Comparison of ENCODE assay signal across 9 mouse cellular contexts in genomic region chr6:53369928-53370327, GRCm38 (mm10).
DNase-seq lines count a peak whose midpoint lies in the region; ATAC-seq and TF ChIP-seq lines count a peak whose summit lies in the region.
"Had no signal": no experiment of that assay in that cellular context is flagged by ENCODE, and none has a peak within 500 bp of the region (broad histone marks: within the 10 kb centered on the region; RNA-seq: fewer than 3 reads in every experiment).

No protein-coding gene starts in this region.

- TF ChIP-seq CTCF in bone marrow, adult 2 months (IDR thresholded peaks at IDR 0.05; ENCODE audit: control insufficient read depth, insufficient read depth, low read length): no peak
- TF ChIP-seq CTCF in lung, postnatal 0 days (IDR thresholded peaks at IDR 0.05): no peak

- no peaks in the 10 kb centered on the region for H3K27me3 ChIP-seq in heart, embryonic 12.5 days (replicated peaks)
- no peaks in the 10 kb centered on the region for H3K27me3 ChIP-seq in lung, postnatal 0 days (replicated peaks; ENCODE audit: insufficient read depth, low read length)
- H3K27me3 ChIP-seq in midbrain, embryonic 15.5 days (replicated peaks): no peaks in the 10 kb centered on the region

- no peak for TF ChIP-seq POLR2A in bone marrow, adult 2 months (IDR thresholded peaks at IDR 0.05; ENCODE audit: borderline replicate concordance, control insufficient read depth, low read depth, low read length)

- H3K9ac ChIP-seq in heart, embryonic 12.5 days: no peak overlapping the region
- no peak overlapping the region for H3K9ac ChIP-seq in lung, postnatal 0 days (replicated peaks; ENCODE audit: low read depth)
- no peak overlapping the region for H3K9ac ChIP-seq in midbrain, embryonic 15.5 days

- H3K9me3 ChIP-seq in heart, embryonic 12.5 days (replicated peaks): no peaks in the 10 kb centered on the region
- H3K9me3 ChIP-seq in lung, postnatal 0 days (ENCODE audit: low read length): no peaks in the 10 kb centered on the region
- no peaks in the 10 kb centered on the region for H3K9me3 ChIP-seq in midbrain, embryonic 15.5 days

- H3K36me3 ChIP-seq in heart, embryonic 12.5 days: no peaks in the 10 kb centered on the region
- H3K36me3 ChIP-seq in lung, postnatal 0 days (ENCODE audit: insufficient read depth, low read length): no peaks in the 10 kb centered on the region
- H3K36me3 ChIP-seq in midbrain, embryonic 15.5 days (replicated peaks): no peaks in the 10 kb centered on the region

- peak; percentile 28 to 38 for DNase-seq in heart, postnatal 10 days
- peak; percentile 59 for DNase-seq in lung, postnatal 0 days (ENCODE audit: low spot score)
- peak; percentile 42 to 67 for DNase-seq in spleen, postnatal 36 days (ENCODE audit: low spot score in 2 of 2)
- no peak for DNase-seq in embryo, embryonic 9.5 days (ENCODE audit: extremely low spot score)
- no peak for DNase-seq in gastrocnemius, postnatal 10 days
- DNase-seq: cerebellum, adult 18-20 months had no signal

- peak; percentile 73 for TF ChIP-seq EP300 in lung, postnatal 0 days (IDR thresholded peaks at IDR 0.05)

- H3K4me1 ChIP-seq in heart, embryonic 12.5 days (replicated peaks): no peaks in the 10 kb centered on the region
- peaks cover 8% of the 10 kb centered on the region for H3K4me1 ChIP-seq in bone marrow, adult 2 months (ENCODE audit: control insufficient read depth, insufficient read depth, low read length)
- H3K4me1 ChIP-seq in lung, postnatal 0 days (ENCODE audit: insufficient read depth, low read depth, low read length): no peaks in the 10 kb centered on the region
- H3K4me1 ChIP-seq in midbrain, embryonic 15.5 days: no peaks in the 10 kb centered on the region

- no peak overlapping the region for H3K4me3 ChIP-seq in heart, embryonic 12.5 days
- no peak overlapping the region for H3K4me3 ChIP-seq in bone marrow, adult 2 months (replicated peaks; ENCODE audit: control insufficient read depth, low read depth, low read length)
- H3K4me3 ChIP-seq in lung, postnatal 0 days (ENCODE audit: low read depth, low read length): no peak overlapping the region
- H3K4me3 ChIP-seq in midbrain, embryonic 15.5 days: no peak overlapping the region

- intact Hi-C loops in heart, postnatal 10 days (cut with DNase I): loop anchor here (1.0 to 5.0 kb wide), 2 partner anchors 46 to 352 kb away; no protein-coding TSS in a partner anchor

- ATAC-seq in heart, embryonic 12.5 days (ENCODE audit: insufficient number of reproducible peaks, low FRiP score): no peak
- ATAC-seq in lung, postnatal 0 days: no peak; the same call in 1 of the 2 replicates
- ATAC-seq in midbrain, embryonic 15.5 days (replicated peaks): no peak

- no peak overlapping the region for H3K27ac ChIP-seq in heart, embryonic 12.5 days (ENCODE audit: poor library complexity, severe bottlenecking)
- H3K27ac ChIP-seq in bone marrow, adult 2 months (ENCODE audit: control insufficient read depth, insufficient read depth, low read depth, low read length, poor library complexity): peak overlapping the region; percentile 84
- H3K27ac ChIP-seq in lung, postnatal 0 days (ENCODE audit: low read length): no peak overlapping the region
- no peak overlapping the region for H3K27ac ChIP-seq in midbrain, embryonic 15.5 days

- H3K4me2 ChIP-seq in heart, embryonic 12.5 days: no peak overlapping the region
- no peak overlapping the region for H3K4me2 ChIP-seq in lung, postnatal 0 days (replicated peaks; ENCODE audit: low read depth, low read length)
- H3K4me2 ChIP-seq in midbrain, embryonic 15.5 days: no peak overlapping the region

- 75% methylated on average over 5 of the region's 5 CpGs for WGBS in heart, embryonic 12.5 days
- 5% methylated on average over 5 of the region's 5 CpGs for WGBS in bone marrow, adult 2 months
- WGBS in lung, postnatal 0 days: 72% methylated on average over 5 of the region's 5 CpGs
- 91% methylated on average over 5 of the region's 5 CpGs for WGBS in midbrain, embryonic 15.5 days

Comparison
In these comparisons a context has a peak if more than half of its experiments do, and no peak if none do; other contexts are left out.
1. DNase-seq: peak in heart, postnatal 10 days (2 of 2), lung, postnatal 0 days (single experiment) and spleen, postnatal 36 days (2 of 2); none in embryo, embryonic 9.5 days (single experiment) and gastrocnemius, postnatal 10 days (single experiment).